Mouse (Mus musculus) frontal cortex, postnatal 10 days (tissue): ENCODE results near the gene Ctla4.
A peak's percentile ranks its signal among the peaks of the same experiment; 100 is the strongest.

Source experiments
- DNase-seq, 2 experiments: peaks; one replicate each; pipeline ENCODE4 v3.0.0; 2022; ENCODE audit warnings: low spot score in 2 of 2, mixed read lengths in 1 of 2

Ctla4 gene

GRCm38 (mm10) chr1:60920493-60921355 lies 33.9 kb downstream of the Ctla4 start:
- DNase-seq, result no peak

DNA sequence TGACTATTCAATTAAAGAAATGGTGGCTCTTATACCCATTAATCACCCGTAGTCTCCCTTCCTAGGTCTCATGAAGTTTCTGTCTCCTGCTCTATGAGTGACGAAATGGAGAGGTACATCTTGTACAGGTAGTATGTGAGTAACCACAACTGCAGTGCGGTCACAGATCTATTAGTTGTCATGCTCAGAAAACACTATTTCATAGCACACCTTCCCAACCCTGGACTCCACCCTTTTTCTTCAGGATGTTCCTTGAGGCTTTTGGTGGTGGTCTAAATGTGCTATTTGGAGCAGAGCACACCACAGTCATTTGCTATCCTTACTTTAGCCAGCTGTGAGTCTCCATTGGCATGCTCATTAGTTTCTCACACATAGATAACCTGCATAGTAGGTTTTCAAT lies 42.2 kb downstream of the Ctla4 start:
- no peak for DNase-seq

- DNase-seq, result no peak
Observed at GRCm38 (mm10) chr1:60930397-60930796, 43.6 kb downstream of the Ctla4 start.

GRCm38 (mm10) chr1:60935968-60936581 lies 49.3 kb downstream of the Ctla4 start:
- peak in 1 of 2 experiments; percentile 16 for DNase-seq

GRCm38 (mm10) chr1:60936963-60937711 lies 50.3 kb downstream of the Ctla4 start:
- no peak for DNase-seq

- DNase-seq, result no peak
Observed at GRCm38 (mm10) chr1:60938256-60938655, 51.5 kb downstream of the Ctla4 start.

DNA sequence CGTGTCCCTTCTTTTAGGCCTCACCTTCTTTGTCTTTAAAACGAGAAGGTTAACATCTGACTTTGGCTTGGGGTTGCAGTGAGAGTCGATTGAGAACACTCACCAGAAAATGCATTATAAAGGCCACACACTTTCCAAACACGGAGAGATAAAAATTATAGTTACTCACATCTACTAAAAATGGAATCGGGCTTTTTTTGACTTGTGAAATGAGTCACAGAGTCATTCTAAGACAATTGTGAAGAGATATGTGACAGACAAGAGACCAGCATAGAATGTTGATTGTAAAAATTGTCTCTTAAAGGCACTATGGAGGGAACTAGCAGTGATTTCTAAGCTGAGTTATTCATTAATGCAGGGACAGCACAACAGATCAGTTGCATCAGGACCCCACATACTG lies 52.2 kb downstream of the Ctla4 start:
- DNase-seq, result no peak

GRCm38 (mm10) chr1:60940023-60940422 lies 53.2 kb downstream of the Ctla4 start:
- no peak for DNase-seq

DNA sequence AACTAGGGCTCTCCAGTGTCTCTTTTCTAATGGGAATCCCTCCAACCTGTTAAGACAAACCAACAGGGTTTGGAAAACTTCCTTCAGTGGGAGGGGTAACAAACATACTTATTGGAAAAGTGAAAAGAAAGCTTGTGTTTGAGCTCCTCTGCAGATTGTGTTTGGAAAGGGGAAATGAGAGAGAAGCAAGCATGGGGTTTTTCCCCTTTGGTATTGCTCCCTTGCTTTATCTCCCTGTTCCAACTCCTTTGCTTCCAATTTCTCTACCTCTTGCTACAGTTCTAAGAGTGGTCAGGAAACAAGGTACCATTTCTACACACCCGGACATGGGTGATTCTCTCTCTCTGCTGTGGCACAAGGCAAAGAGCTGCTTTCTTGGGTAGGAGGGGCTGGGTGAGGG lies 53.8 kb downstream of the Ctla4 start:
- DNase-seq, result no peak

DNA sequence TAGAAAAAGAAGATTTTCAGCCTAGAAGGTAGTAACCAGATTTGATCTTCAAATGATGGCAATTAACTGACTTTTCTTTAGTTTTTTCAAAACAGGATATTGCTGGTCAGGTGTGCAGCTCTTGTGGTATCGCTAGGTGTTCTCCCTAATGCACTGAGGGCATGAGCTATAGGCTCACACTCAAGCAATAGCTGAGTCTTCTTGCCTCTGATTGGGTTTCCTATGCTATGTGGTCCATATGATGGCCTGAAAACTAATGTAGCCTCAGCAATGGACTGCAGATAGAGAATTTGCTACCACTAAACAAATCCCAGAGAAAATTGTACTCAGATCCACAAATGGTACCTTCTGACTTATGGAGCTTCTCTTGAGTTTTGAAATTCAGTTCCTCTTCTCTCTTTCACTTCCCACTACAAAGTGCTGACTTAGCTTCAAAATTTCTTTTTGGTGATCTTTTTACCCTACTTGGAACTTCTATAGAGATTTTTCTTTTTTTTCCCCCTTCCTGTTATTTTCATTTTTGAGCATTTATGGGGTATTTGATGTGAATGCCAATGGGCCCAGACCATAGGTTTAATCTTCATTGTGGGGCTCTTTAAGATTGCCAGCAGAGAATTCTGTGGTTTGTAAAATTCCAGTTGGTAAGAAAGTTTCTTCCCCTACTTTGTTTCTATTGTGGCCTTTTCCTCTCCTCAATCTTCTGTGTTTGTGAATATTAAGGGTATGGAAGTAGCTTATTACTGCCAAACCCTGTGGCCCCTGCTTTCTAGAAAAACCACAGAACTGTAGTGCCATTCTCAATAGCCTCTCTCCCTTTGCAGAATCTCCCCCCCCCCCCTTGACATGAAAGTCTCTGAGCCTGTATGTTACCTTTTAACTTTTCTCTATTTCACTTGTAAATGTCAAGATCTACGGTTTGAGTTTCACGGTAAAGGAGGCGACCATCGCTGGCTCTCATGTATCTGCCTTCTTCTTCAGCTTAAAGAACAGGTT lies 54.6 kb downstream of the Ctla4 start:
- no peak for DNase-seq

DNA sequence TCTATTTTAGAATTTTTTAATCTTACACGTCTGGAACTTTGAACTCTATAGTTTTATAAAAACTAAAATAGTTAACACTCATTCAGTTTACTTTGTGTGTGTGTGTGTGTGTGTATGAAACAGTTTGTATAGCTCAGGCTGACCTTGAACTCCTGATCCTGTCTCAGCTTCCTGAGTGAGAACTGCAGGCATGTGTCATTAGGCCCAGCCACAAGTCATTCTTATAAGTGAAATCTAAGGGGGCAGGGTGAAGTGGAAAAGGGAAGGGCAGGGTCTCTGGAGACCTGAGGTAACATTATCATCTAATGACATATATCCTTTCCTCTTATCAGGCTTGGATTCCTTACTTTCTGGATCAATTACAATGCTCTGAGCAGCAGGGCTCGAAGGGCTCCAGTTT lies 56.1 kb downstream of the Ctla4 start:
- no peak for DNase-seq

DNA sequence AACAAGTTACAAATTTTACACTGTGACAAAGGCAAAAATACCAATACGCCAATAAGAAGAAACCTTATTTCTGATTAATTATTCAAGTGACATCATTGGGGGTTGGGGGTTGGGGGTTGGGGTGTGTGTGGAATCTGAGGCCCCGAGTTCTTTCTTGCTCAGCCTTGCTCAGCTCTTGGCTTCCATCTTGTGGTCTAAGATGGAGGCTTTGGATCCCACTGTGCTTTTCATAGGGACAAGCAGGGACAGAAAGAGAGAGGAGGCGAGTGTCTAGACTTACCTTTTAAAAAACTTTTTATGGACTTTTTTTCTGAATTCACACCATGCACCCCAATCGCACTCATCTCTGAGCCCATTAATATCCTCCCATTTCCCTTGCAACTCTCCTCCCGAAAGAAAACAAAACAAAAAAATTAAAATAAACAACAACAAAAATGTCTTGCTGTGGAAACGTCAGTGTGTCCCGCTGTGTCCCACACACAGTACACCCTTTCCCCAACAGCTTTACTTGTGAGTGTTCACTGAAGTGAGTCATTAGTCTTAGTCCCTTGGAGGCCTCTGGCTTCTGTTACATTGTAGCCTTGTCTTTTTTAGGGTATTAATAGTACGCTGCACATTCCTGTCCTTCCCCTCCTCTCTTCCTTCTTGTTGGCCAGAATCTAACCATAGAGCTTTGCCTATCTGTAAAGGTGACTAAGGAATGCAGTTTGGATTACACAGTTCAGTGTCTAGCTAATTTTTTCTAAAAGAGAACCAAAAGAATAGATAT lies 59.0 kb downstream of the Ctla4 start:
- DNase-seq, result no peak

DNA sequence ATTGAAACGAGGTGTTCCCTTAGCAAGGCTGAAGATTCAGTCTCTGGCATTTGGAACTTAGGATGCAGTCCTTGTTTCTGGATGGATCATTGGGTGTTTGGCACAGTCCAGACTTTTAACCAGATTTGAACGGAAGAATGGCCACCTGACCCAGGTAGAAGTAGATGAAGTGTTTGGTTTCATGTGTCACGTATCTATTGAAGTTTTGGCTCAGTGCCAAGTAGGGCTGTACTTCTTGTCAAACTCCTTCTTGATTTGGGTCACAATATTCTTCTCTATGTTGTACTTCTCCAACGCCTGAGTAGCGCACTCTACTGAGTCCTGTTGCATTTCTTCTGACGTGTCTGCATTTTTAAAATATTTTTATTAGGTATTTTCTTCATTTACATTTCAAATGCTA lies 61.3 kb downstream of the Ctla4 start:
- DNase-seq, result no peak

GRCm38 (mm10) chr1:60952958-60953357 lies 66.2 kb downstream of the Ctla4 start:
- no peak for DNase-seq

DNA sequence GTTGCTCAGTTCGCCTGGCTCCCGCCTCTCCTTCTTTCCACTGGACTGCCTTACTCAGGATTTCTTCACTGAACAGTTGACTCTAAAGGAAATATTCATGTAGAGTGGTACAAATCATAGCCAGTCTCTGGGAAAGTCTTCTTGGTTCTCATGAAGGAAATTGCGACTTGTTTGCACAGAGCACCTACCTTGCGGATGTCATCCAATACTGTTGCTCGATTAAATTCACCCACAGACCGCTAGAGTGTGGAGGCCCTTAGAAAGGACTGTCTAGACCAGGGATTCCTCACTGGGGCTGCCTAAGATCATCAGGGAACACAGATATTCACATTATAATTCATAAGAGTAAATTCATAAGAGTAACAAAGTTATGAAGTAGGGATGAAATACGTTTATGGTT lies 66.9 kb downstream of the Ctla4 start:
- no peak for DNase-seq

DNA sequence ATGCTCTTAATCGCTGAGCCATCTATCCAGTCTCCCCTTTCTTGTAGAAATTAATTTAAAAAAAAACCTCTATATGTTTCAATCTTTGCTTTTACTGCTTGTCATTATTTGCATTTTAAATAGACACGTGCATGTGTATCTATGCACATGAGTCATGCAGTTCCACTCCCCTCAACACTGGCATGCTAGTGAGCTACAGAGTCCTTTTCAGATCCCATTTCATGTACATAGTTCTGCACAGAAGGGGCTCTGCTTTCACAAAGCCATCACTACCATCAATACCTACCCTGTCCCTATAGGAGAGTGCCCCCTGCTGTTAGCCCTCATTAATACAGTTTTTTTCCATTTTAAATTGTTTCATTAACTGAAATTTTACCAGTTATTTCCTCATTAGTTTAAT lies 68.0 kb downstream of the Ctla4 start:
- DNase-seq, result no peak

DNA sequence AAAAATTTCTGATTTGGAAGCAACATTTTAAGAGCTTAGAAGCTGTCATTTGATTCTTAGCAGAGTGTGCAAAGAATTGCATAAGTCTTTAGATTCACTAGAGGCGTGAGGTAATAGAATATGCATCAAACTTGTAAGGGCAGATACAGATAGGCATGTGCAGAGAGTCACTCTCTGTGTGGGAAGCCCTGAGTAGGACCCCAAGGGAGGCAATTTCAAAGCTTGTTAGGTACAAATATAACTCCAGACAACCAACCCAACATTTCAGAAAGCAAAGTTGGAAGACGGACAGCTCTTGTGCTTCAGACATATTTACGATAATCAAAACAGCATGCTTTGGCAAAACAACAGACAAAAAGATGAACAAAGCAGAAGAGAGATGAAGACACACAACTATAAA lies 68.4 kb downstream of the Ctla4 start:
- DNase-seq, result no peak

GRCm38 (mm10) chr1:60956196-60956595 lies 69.4 kb downstream of the Ctla4 start:
- DNase-seq, result no peak

DNA sequence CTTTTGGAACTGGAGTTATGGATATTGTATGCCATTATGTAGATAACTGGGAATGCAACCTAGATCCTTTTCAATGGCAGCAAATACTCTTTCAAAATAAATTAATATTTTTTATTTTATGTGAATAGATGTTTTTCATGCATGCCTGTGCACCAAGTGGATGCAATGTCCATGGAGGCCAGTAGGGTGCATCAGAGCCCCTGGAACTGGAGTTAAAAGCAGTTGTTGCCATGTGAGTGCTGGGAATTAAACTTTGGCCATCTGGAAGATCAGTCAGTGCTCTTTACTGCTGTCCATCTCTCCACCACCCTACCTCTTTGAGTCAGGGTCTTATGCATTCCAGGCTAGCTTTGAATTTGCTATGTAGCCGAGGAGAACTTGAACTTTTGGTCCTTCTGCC lies 71.5 kb downstream of the Ctla4 start:
- no peak for DNase-seq

GRCm38 (mm10) chr1:60959246-60959645 lies 72.4 kb downstream of the Ctla4 start:
- no peak for DNase-seq

- no peak for DNase-seq
Observed at GRCm38 (mm10) chr1:60960451-60960850, 73.7 kb downstream of the Ctla4 start.
